Mouse (Mus musculus): ENCODE data around the gene Fdps.
"Not testable (repeated sequence)": the region's sequence is repeated elsewhere in the genome, so short reads cannot be mapped to it uniquely, and the experiment has no call there.

Gene Fdps

DNA sequence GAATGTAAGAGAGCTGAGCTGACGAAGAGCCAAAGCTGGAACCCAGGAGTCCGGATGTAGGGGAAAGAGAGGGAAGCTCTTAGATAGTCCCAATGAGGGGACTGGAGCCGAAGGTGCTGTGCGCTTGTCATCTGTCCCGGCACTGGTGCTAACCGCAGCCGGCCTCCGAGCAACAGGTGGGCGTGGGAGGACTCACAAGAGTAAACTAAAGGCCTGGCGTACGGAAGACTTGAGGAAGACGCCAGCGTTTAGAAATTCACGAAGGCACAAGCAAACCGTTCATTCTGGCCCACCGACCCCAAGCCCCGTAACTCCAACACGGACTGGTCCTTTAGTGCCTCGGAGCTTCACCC, 324 bp downstream of the Fdps start:
- peak; percentile 49 for DNase-seq

DNA sequence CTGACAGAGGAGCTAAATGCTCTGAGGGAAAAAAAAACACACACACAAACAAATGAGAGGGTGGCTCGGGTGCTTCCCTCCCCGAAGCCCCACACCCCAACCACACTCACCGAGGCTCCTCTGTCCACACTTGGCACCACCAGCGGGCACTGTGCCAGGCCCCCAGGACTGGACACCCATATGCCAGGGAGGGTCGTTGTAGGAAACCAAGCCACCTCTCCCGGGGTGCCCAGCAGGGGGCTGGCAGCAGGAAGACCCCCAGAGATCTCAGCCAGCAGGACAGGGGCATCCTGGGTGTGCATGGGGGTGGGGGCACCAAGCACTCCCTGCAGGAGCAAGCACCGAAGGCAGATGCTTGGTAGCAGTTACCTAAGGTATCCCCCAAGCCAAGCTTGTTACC, 948 bp downstream of the Fdps start, which contains the start of gene Gm43738:
Gm43738 (minus strand) TSS at position 289 of the 400 bp plus-strand sequence.
- DNase-seq, result peak; percentile 56

DNA sequence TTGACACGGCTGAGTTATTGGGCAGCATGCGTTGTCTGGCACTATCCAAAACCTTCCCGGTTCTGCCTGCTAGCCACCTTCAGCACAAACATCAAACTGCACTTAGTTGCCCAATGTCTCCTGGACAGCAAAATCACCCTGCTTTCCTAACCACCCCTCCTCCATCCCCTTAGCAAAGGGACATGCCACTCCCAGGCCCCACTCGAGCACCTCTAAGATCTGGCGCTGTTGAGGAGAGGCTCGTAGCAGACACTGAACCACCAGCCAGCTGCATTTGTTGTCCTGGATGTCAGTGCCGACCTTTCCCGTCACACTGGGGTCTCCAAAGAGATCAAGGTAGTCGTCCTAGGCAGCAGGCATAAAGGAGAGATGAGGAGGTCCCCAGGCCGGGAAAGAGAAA, 7.7 kb downstream of the Fdps start:
- DNase-seq, result no peak

DNA sequence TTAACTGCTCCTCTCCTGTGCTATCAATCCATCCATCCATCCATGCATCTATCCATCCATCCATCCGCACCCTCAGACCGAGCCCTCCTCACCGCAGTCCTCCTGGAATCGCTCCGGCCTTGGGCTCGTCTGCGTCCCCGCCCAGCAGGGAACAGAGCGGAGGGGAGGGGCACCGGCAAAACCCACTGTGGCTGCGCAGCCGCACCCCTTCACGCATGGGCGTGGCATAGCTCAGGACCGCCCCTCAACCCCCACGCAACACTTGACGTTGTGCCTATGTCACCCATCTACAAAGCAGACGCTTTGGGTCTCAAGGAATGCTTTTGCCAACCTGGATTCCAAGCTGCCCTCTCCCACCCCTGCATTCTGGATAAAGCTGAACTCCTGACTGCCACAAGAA, 8.6 kb downstream of the Fdps start, which contains the start of gene Rusc1:
Rusc1 (minus strand) TSS at position 137 of the 400 bp plus-strand sequence.
- DNase-seq, result peak; percentile 89

DNA sequence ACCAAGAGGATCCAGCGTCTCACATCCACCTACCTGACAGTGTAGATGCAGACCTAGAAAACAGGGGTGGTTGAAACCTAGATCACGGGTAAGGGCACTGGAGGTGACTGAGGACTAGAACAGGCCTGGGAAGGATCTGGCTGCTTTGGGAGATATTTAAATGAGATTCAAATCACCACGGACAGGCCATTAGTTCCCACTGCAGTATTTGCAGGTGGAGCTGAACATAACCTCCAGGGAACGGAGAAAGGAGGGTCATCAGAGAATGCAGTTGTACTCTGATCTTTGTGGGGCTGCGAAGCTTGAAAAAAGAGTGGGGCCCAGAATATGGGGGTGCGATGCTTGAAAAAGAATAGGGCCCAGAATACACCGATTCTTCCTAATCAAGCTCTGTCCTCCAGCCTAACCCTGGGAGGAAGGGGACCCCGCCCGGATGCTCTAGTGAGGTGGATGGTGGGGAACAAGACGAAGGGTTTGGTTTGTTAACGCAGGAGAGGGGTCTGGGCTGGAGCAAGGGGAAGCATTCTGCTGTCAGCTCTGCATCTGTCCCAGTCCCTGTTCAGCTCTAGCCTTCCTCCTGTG, 9.2 kb downstream of the Fdps start:
- peak; percentile 35 for DNase-seq

DNA sequence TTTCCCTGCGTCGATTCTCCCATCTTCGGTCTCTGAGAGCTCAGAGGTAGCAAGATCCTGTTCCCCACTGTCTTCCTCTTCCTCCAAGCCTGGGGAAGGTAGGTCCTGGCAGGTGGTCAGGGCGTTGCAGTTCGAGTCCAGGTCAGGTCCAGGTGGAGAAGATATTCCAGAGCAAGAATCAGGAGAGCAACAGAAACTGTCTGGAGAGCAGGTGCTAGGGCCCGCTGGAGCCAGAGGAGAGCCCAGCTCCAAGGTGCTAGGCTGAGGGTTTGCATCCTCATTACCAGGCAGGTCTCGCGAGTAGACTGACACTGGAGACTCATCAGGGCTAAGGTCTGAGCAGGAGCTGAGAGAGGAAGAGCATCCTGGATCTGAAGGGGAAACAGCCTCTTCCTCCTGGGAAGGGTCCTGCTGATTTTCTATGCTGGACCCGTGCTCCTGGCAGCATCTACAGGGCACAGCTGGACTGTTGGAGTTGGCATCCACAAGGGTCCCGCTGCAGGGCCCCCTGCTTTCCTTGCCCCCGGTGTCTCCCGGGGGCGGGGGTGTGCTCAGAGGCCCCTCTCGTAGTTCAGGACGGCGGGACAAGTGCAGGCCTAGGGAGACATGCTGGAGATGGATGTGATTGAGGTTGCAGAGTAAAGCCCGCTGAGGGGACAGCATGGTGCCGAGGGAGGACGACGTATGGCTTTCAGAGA, 9.8 kb downstream of the Fdps start:
- no peak for DNase-seq

DNA sequence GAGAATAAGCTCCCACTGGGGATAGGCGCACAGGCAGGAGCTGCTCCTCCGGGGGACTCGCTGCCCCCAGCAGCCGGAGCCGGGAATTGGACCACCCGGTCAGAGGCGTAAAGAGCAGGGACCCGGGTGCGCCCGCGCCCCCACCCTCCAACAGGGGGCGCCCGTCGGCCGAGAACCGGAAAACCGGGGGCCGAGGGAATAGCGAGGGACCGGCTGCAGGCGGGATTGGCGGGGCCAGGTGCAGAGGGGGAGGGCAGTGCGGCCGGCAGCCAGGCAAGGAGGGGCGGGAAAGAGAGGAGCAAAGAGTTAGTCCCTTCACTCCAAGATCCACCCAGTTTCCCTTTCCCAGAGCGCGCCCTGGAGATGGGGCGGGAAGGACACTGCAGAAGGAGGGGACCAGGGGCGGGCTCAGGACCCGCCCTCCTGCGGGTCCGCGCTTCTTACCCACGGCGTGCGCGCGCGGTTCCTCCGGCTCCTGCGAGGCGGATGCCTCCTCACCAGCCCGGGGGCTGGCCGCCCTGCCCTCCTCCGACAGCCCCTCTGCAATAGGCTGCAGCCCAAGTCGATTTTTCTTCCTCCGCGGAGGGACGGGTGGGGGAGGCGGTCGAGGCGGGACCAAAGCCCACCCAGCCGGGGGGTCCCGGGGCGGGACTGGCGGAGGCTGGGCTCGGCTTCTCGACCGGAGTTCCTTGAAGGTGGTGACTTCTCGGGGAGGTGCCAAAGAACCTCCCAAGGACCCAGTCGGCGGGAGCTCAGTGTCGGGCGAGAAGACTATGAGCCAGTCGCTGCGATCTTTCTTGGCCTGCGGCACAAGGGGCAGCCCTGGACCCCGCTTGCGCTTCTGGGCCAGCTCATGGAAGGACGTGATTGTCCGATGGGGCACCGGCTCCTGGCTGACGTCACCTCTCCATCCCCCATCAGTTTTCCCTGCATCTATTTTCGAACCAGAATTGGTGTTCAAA, 10.8 kb downstream of the Fdps start:
- DNase-seq, result peak; percentile 81

DNA sequence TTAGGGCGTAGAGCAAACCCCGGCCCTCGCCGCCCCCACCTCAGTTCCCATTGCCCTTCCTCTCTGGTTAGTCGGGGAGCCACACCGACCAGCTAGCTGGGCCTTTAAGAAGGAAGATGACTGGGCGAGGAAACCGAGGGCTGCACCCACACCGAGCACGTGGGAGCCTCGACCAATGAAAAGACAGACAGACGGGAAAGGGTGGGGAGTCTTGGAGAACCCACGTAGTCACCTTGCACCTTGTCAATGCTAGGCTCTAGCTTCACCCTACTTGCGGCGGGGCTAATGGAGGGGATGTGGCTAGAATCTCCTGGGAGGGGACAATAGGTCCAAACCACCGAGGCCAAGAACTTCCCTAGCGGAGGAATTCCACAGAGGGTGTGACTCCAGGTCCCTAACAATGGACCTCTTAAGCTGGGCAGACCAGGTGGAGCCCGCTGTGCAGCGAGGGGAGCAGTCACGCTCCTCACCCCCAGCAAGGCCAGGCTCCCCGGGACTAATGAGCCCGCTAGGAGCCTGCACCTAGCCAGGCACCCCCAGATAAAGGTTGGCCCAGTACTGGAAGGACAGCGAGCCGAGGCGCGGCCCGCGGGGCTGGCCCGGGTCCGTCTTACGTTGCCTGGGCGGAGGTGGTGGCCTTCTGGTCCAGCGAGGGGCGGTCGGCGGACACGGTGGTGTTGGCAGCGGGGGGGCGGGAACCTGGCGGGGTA, 11.7 kb downstream of the Fdps start:
- peak; percentile 69 for DNase-seq

DNA sequence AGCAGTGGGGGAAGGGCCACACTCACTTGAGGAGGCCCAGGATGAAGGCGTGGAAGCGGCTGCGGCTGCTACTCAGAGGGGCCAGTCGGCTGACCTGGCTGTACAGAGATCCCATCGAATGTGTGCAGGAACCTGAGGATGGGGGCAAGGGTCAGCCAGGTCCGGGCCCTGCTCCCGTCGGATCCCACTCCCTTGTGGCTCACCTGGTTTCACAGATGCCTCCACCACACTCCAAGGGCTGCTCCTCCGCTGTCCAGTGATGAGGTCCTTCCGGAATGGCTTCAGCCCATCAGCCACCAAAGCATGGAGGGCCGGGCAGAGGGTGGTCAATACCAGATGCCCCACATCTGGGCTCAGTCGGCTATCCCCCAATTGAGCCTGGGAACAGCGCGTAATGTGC, 12.8 kb downstream of the Fdps start:
- DNase-seq, result no peak

DNA sequence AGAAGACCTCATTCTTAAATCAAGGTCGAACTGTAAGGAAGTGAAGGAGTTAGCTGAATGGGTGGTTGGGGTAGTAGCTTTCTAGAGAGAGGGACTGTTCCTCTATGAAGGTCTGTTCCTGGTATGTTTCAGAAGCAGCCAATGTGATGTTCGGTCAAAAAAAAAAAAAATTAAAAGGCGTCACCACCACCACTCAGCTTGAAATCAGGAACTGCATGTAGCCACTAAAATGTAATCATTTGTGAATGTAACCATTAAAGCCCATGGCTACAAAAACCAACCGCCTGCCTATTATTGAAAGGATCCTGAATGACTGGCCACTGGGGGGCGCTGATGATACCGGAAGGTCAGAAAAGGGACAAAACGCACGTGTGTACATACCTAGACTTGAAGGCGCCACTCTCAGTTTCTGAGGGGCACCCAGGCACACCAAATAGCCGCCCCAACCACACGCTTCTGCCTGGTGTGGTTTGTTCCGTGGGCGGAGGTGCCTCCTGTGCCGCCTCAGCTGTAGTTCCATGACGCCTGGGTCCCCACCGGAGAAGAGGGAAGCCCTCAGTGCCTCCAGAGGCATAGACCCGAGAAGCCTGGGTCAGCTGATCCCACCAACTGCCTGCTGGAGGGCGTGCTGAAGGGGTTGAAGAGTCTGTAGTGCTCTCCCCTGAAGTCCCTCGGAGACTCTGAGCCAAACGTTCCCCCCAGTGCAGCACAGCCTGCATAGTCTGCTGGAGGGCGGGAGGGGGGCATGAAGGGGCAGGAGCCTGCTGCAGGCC, 14.2 kb downstream of the Fdps start:
- peak; percentile 93 for DNase-seq

DNA sequence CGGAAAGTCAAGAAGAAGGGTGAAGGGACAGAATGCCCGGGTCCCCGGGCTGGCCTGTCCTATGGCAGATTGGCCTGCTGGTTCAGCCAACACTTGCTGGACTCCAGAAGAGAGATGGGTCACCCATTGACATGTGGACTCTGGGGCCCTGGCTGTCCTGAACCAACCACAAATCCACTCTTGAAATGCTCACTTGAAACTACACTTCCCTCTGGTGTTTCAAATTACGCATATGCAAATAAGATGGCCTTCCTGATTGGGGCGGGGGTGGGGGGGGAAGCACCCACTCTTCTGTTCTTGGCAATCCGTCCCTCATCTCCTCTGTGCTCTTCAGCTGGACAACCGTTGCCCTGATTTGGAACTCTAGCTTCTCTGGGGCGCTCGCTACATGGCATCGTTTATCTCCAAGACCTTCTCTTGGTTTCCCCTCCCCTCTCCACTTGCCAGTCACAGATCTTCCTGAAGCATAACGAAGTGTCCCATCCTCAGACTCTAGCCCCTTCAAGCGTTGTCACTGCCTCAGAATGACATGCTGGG, 17.0 kb downstream of the Fdps start:
- DNase-seq, result no peak

DNA sequence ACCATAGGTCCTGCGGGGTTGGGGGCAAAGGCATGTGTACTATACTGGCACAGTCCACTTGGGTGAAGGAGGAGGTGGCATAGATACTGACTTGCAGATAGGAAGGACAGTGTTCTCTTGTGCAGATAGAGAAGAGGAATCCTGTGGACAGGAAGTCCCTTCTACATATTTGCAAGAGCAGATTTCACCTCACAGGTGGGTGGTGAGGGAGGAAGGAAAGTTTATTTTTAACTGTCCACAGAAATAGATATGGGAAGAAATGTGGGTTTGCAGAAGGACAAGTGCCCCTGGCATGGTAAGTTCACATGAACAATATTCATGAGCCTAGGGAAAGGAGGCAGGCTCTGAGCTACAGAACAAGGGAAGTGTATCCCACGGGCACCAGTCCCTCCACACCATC, 17.6 kb downstream of the Fdps start:
- DNase-seq, result no peak

DNA sequence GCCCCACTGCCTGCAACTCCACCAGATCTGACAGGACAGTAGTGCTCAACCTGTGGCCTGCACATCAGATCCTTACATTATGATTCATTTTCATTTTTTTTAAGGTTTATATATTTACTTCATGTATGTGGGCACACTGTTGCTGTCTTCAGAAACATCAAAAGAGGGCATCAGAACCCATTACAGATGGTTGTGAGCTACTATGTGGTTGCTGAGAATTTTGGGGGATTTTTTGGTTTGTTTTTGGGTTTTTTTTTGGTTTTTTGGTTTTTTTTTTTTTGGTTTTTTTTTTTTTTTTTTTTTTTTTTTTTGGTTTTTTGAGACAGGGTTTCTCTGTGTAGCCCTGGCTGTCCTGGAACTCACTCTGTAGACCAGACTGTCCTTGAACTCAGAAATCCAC, 19.5 kb downstream of the Fdps start:
- DNase-seq, result not testable (repeated sequence)

DNA sequence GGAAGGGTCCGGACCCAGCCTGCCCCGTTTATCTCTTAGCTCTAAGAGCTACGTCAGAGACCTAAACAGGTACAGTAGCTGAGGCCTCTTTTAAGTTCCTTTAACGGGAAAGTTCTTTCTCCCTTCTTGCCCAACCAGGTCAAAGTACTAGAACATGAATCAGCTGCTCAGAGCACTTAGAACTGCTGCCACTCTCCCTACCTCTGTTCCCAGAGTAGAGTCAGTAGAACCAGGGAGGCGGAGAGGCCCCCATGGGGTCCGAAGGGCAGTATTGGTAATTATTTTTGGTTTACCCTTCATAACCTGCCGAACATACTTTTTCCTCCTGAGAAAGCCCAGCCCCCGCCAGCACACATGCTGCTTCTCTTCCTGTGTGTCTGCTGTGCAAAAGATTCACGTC, 24.4 kb downstream of the Fdps start:
- DNase-seq, result no peak

DNA sequence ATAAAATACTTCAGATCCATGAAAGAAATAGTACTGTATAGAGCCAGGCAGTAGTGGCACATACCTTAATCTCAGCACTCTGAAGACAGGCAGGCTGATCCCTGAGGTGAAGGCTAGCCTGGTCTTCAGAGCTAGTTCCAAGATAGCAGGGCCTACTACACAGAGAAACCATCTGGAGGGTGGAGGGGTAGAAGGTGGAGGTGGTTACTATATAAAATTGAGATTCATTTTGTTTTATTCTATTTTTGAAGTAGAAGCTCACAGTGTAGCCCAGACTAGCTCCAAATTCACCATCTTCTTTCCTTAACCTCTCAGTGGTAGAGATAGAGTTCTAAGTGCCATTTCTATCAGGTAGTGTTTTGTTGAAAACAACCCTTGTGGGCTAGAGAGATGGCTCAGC, 34.5 kb downstream of the Fdps start:
- DNase-seq, result no peak

DNA sequence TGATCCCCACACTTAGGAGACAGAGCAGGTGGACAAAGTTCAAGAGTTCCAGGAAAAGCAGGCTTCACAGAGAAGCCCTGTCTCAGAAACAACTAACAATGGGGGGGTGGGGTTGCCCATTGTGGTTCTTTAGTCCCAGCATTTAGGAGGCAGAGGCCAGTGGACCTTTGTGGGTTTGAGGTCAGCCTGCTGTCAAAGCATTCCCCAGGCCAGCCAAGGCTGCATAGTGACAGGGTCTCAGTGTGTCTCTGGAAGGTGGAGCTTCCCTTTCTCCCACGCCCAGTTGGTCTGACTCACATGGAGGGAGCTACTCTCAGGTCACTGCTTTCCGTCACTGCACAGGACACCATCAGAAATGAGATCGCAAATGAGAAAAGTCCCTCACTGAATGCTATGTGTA, 40.1 kb downstream of the Fdps start:
- DNase-seq, result no peak

DNA sequence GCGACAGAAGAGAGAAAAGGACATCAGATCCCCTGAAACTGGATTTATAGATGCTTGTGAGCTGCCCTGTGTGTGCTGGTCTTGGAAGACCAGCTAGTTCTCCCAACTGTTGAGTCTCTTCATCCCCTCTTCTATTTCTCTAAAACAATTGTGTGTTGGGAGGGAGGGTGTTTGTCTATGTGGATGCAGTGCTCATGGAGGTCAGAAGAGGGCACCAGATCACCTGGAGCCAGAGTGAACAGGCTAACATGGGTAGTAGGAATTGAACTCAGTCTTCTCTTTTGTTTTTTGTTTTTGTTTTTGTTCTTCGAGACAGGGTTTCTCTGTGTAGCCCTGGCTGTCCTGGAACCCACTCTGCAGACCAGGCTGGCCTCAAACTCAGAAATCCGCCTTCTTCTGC, 43.0 kb downstream of the Fdps start:
- no peak for DNase-seq

DNA sequence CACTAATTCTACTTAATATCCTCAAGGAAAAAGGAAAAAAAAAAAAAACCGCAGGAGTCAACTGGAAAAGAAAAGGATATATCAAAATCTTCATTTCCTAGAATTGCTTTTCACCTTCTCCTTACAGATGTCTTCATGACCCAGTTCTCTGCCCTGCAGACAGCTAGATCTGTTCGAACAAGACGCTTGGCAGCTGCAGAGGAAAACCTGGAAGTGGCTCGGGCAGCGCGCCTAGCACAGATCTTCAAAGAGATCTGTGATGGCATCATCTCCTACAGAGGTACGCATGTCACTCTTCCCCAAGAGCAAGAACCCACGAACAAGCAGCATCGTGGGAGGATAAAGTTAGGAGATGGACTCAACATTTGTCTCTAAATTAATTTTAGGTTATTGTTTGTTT, 43.4 kb downstream of the Fdps start:
- DNase-seq, result no peak

Measured in right cerebral cortex, postnatal 4 days (tissue).